Mouse (Mus musculus): ENCODE measurements at regions not wholly inside any gene's neighbourhood (a gene's known extent, or its start where the extent isn't known, plus 50 kb on each side); places are given as distances from the start of the nearest gene placed in this dataset.

GRCm38 (mm10) chr8:35020480-35020879 lies 745.1 kb upstream of the Gm19410 start:
- no peak overlapping the region for H3K4me3 ChIP-seq (ENCODE audit: insufficient read depth, low read length)
- no peaks in the 10 kb centered on the region for H3K4me1 ChIP-seq (ENCODE audit: control insufficient read depth, insufficient read depth, low read length)
- H3K27ac ChIP-seq (ENCODE audit: insufficient read depth, low read length), result no peak overlapping the region
- no peak for TF ChIP-seq CTCF (IDR thresholded peaks at IDR 0.05; ENCODE audit: borderline replicate concordance, insufficient read depth, low read length)
- no peak for TF ChIP-seq POLR2A (IDR thresholded peaks at IDR 0.05; ENCODE audit: low read depth, low read length)

DNA sequence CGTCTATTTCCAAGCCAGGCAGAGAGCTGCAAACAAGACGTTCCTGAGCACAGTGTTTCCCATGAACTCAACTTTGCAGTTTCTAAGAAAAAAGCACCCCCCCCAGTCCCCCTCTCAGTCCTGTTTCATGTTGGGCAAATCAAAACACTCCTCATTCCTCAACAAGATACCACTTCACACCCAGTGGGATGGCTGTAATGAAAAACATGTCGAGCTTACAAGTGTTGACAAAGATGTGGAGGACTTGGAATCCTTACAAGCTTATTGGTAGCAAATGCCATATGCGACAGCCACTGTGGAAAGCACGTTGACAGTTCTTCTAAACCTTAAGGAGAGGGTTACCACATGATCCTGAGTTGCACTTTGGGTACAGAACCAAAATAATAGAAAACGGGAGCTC lies 742.9 kb upstream of the Gm19410 start:
- no peaks in the 10 kb centered on the region for H3K4me1 ChIP-seq (ENCODE audit: control insufficient read depth, insufficient read depth, low read length)
- H3K27ac ChIP-seq (ENCODE audit: insufficient read depth, low read length), result no peak overlapping the region
- TF ChIP-seq POLR2A (IDR thresholded peaks at IDR 0.05; ENCODE audit: low read depth, low read length) (no peak), CTCF (IDR thresholded peaks at IDR 0.05; ENCODE audit: borderline replicate concordance, insufficient read depth, low read length) (no peak)
- H3K4me3 ChIP-seq (ENCODE audit: insufficient read depth, low read length), result no peak overlapping the region

GRCm38 (mm10) chr8:35047798-35048197 lies 717.8 kb upstream of the Gm19410 start:
- H3K27ac ChIP-seq (ENCODE audit: insufficient read depth, low read length), result no peak overlapping the region
- TF ChIP-seq CTCF (IDR thresholded peaks at IDR 0.05; ENCODE audit: borderline replicate concordance, insufficient read depth, low read length) (no peak), POLR2A (IDR thresholded peaks at IDR 0.05; ENCODE audit: low read depth, low read length) (no peak)
- no peak overlapping the region for H3K4me3 ChIP-seq (ENCODE audit: insufficient read depth, low read length)
- no peaks in the 10 kb centered on the region for H3K4me1 ChIP-seq (ENCODE audit: control insufficient read depth, insufficient read depth, low read length)

DNA sequence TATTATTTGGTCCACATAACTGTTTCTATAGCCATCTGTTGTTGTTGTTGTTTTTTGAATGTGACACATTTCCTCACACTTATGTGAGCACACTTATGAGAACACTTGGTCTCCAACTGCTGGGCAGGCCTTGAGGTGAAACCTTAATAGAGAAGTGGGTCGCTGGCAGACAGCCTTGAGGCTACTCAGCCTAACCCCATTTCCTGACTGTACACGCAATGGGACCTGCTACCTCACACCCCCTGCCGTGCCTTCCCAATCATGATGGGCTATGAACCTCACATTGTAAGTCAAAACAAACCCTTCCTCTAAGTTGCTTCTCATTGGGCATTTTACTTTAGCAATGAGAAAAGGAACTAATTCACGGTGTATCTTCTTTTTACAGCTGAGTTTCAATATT lies 712.1 kb upstream of the Gm19410 start:
- H3K4me3 ChIP-seq (ENCODE audit: insufficient read depth, low read length), result no peak overlapping the region
- H3K27ac ChIP-seq (ENCODE audit: insufficient read depth, low read length), result no peak overlapping the region
- no peaks in the 10 kb centered on the region for H3K4me1 ChIP-seq (ENCODE audit: control insufficient read depth, insufficient read depth, low read length)
- no peak for TF ChIP-seq CTCF (IDR thresholded peaks at IDR 0.05; ENCODE audit: borderline replicate concordance, insufficient read depth, low read length)

GRCm38 (mm10) chr8:35061048-35061447 lies 704.5 kb upstream of the Gm19410 start:
- TF ChIP-seq POLR2A (IDR thresholded peaks at IDR 0.05; ENCODE audit: low read depth, low read length) (no peak), CTCF (IDR thresholded peaks at IDR 0.05; ENCODE audit: borderline replicate concordance, insufficient read depth, low read length) (no peak)
- Histone ChIP-seq H3K4me3 (ENCODE audit: insufficient read depth, low read length) (no peak overlapping the region), H3K27ac (ENCODE audit: insufficient read depth, low read length) (no peak overlapping the region)

GRCm38 (mm10) chr8:35068228-35068627 lies 697.4 kb upstream of the Gm19410 start:
- Histone ChIP-seq H3K4me3 (ENCODE audit: insufficient read depth, low read length) (no peak overlapping the region), H3K27ac (ENCODE audit: insufficient read depth, low read length) (no peak overlapping the region), H3K4me1 (ENCODE audit: control insufficient read depth, insufficient read depth, low read length) (no peaks in the 10 kb centered on the region)
- TF ChIP-seq CTCF (IDR thresholded peaks at IDR 0.05; ENCODE audit: borderline replicate concordance, insufficient read depth, low read length) (no peak), POLR2A (IDR thresholded peaks at IDR 0.05; ENCODE audit: low read depth, low read length) (no peak)

More at GRCm38 (mm10) chr8:35061048-35061447, 704.5 kb upstream of the Gm19410 start:
- H3K4me1 ChIP-seq (ENCODE audit: control insufficient read depth, insufficient read depth, low read length), result no peaks in the 10 kb centered on the region

DNA sequence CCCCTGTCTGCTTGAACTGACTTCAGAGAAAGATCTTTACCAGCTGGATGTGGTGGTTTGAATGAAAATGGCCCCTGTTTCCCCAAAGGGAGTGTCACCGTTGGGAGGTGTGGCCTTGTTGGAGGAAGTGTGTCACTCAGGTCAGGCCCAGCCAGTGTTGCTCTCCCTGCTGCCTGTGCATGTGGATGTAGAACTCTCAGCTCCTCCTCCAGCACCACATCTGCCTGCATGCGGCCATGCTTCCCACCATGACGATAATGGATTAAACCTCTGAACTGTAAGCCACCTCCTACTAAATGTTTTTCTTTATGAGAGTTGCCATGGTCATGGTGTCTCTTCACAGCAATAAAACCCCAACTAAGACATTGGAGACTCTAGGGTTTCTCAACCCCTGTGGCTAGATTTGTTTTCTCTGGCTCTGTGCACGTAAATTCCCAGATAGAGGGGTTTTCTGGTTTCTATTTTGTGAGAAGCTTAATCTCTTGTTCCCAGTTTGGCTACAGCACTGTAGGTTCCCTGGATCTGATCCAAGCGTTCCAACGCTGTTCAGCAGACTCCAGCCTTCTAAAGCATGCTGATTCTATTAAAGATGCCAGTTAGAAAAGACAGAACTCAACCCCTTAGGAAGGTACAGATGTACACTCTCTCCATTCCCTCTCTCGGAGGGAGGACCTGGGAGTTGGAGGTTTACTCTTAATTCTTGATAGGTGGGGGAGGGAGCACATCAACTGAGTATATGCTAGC lies 695.2 kb upstream of the Gm19410 start:
- TF ChIP-seq CTCF (IDR thresholded peaks at IDR 0.05; ENCODE audit: borderline replicate concordance, insufficient read depth, low read length), result no peak
- TF ChIP-seq POLR2A (IDR thresholded peaks at IDR 0.05; ENCODE audit: low read depth, low read length), result no peak
- H3K4me3 ChIP-seq (ENCODE audit: insufficient read depth, low read length), result no peak overlapping the region
- H3K4me1 ChIP-seq (ENCODE audit: control insufficient read depth, insufficient read depth, low read length), result no peaks in the 10 kb centered on the region
- H3K27ac ChIP-seq (ENCODE audit: insufficient read depth, low read length), result no peak overlapping the region

DNA sequence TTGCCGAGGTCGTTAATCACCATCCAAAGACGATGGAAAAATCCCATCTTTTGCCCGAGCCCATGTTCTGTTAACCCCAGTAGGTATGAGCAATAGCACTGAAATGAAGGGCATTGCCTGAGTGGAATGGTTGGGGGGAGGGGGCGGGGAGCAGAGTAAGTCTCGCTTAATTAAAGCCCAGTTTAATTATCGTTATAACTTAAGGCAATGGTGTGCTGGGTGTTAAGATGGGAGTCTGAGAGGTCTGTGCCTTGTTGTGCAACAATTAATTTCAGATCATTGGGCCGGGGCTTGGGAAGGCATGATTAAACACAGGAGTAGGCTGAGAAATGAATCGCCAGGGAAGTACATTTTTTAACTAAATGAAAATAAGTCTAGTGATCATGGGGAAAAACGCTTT lies 689.6 kb upstream of the Gm19410 start:
- TF ChIP-seq CTCF (IDR thresholded peaks at IDR 0.05; ENCODE audit: borderline replicate concordance, insufficient read depth, low read length) (no peak), POLR2A (IDR thresholded peaks at IDR 0.05; ENCODE audit: low read depth, low read length) (no peak)
- Histone ChIP-seq H3K4me1 (ENCODE audit: control insufficient read depth, insufficient read depth, low read length) (no peaks in the 10 kb centered on the region), H3K27ac (ENCODE audit: insufficient read depth, low read length) (no peak overlapping the region), H3K4me3 (ENCODE audit: insufficient read depth, low read length) (no peak overlapping the region)

- no peak overlapping the region for H3K4me3 ChIP-seq (ENCODE audit: insufficient read depth, low read length)
- TF ChIP-seq CTCF (IDR thresholded peaks at IDR 0.05; ENCODE audit: borderline replicate concordance, insufficient read depth, low read length) (no peak), POLR2A (IDR thresholded peaks at IDR 0.05; ENCODE audit: low read depth, low read length) (no peak)
- H3K4me1 ChIP-seq (ENCODE audit: control insufficient read depth, insufficient read depth, low read length), result no peaks in the 10 kb centered on the region
- H3K27ac ChIP-seq (ENCODE audit: insufficient read depth, low read length), result no peak overlapping the region
These were observed 682.4 kb upstream of the Gm19410 start for GRCm38 (mm10) chr8:35083161-35083560.

GRCm38 (mm10) chr8:35087070-35087469 lies 678.5 kb upstream of the Gm19410 start:
- TF ChIP-seq CTCF (IDR thresholded peaks at IDR 0.05; ENCODE audit: borderline replicate concordance, insufficient read depth, low read length) (no peak), POLR2A (IDR thresholded peaks at IDR 0.05; ENCODE audit: low read depth, low read length) (no peak)
- Histone ChIP-seq H3K4me1 (ENCODE audit: control insufficient read depth, insufficient read depth, low read length) (no peaks in the 10 kb centered on the region), H3K4me3 (ENCODE audit: insufficient read depth, low read length) (no peak overlapping the region), H3K27ac (ENCODE audit: insufficient read depth, low read length) (no peak overlapping the region)
